Mouse (Mus musculus): ENCODE results near the gene Olfr495. TPM values are rescaled to one million over a fixed set of nuclear protein-coding genes. Genes with fewer than 3 reads are reported as not detected.

The Olfr495 gene
- total RNA-seq (2015) = not detected in 2 replicates
- not detected in 2 replicates for total RNA-seq (2017)

- ATAC-seq (ENCODE audit: poor library complexity, severe bottlenecking) = no peak
Measured at GRCm38 (mm10) chr7:108392867-108393266, at the start of gene Olfr495. Olfr495 (plus strand) TSS chr7:108393167.

GRCm38 (mm10) chr7:108346879-108347278 is 46.1 kb upstream of the Olfr495 start, which contains the start of gene Olfr493:
Olfr493 (minus strand) TSS chr7:108346979.
- ATAC-seq (ENCODE audit: poor library complexity, severe bottlenecking) = no peak

GRCm38 (mm10) chr7:108365035-108365434 is 27.9 kb upstream of the Olfr495 start, which contains the start of gene Olfr494:
Olfr494 (plus strand) TSS chr7:108365335.
- ATAC-seq (ENCODE audit: poor library complexity, severe bottlenecking) = no peak

- no peak for ATAC-seq (ENCODE audit: poor library complexity, severe bottlenecking)
Measured at GRCm38 (mm10) chr7:108420121-108420520, 27.2 kb downstream of the Olfr495 start, which contains the start of gene Olfr497. Olfr497 (plus strand) TSS chr7:108420421.

Other genes starting within 250 kb of the Olfr495 start
- not detected in 2 replicates for gene Olfr485, start 233.3 kb upstream of the Olfr495 start, total RNA-seq (2015)
- not detected in 2 replicates for gene Olfr485, start 233.3 kb upstream of the Olfr495 start, total RNA-seq (2017)
- not detected in 2 replicates for gene Olfr486, start 220.4 kb upstream of the Olfr495 start, total RNA-seq (2015)
- not detected in 2 replicates for gene Olfr486, start 220.4 kb upstream of the Olfr495 start, total RNA-seq (2017)
- gene Olfr487, start 178.5 kb upstream of the Olfr495 start, total RNA-seq (2015) = not detected in 2 replicates
- gene Olfr487, start 178.5 kb upstream of the Olfr495 start, total RNA-seq (2017) = not detected in 2 replicates
- not detected in 2 replicates for gene Olfr488, start 134.8 kb upstream of the Olfr495 start, total RNA-seq (2015)
- not detected in 2 replicates for gene Olfr488, start 134.8 kb upstream of the Olfr495 start, total RNA-seq (2017)
- gene Olfr490, start 104.2 kb upstream of the Olfr495 start, total RNA-seq (2015) = not detected in 2 replicates
- gene Olfr490, start 104.2 kb upstream of the Olfr495 start, total RNA-seq (2017) = not detected in 2 replicates
- not detected in 2 replicates for gene Olfr491, start 79.7 kb upstream of the Olfr495 start, total RNA-seq (2015)
- gene Olfr491, start 79.7 kb upstream of the Olfr495 start, total RNA-seq (2017) = not detected in 2 replicates
- gene Olfr492, start 69.5 kb upstream of the Olfr495 start, total RNA-seq (2015) = not detected in 2 replicates
- not detected in 2 replicates for gene Olfr492, start 69.5 kb upstream of the Olfr495 start, total RNA-seq (2017)
- not detected in 2 replicates for gene Olfr493, start 46.2 kb upstream of the Olfr495 start, total RNA-seq (2015)
- not detected in 2 replicates for gene Olfr493, start 46.2 kb upstream of the Olfr495 start, total RNA-seq (2017)
- gene Olfr494, start 27.8 kb upstream of the Olfr495 start, total RNA-seq (2015) = not detected in 2 replicates
- not detected in 2 replicates for gene Olfr494, start 27.8 kb upstream of the Olfr495 start, total RNA-seq (2017)
- gene Olfr497, start 27.3 kb downstream of the Olfr495 start, total RNA-seq (2015) = not detected in 2 replicates
- not detected in 2 replicates for gene Olfr497, start 27.3 kb downstream of the Olfr495 start, total RNA-seq (2017)
- gene Olfr498, start 72.2 kb downstream of the Olfr495 start, total RNA-seq (2015) = not detected in 2 replicates
- not detected in 2 replicates for gene Olfr498, start 72.2 kb downstream of the Olfr495 start, total RNA-seq (2017)
- gene Olfr502, start 131.9 kb downstream of the Olfr495 start, total RNA-seq (2015) = not detected in 2 replicates
- not detected in 2 replicates for gene Olfr502, start 131.9 kb downstream of the Olfr495 start, total RNA-seq (2017)
- not detected in 2 replicates for gene Olfr503, start 151.4 kb downstream of the Olfr495 start, total RNA-seq (2015)
- gene Olfr503, start 151.4 kb downstream of the Olfr495 start, total RNA-seq (2017) = not detected in 2 replicates
- not detected in 2 replicates for gene Olfr504, start 172.6 kb downstream of the Olfr495 start, total RNA-seq (2015)
- not detected in 2 replicates for gene Olfr504, start 172.6 kb downstream of the Olfr495 start, total RNA-seq (2017)
- gene Olfr506, start 217.6 kb downstream of the Olfr495 start, total RNA-seq (2015) = not detected in 2 replicates
- gene Olfr506, start 217.6 kb downstream of the Olfr495 start, total RNA-seq (2017) = not detected in 2 replicates
- gene Olfr507, start 228.6 kb downstream of the Olfr495 start, total RNA-seq (2015) = not detected in 2 replicates
- gene Olfr507, start 228.6 kb downstream of the Olfr495 start, total RNA-seq (2017) = not detected in 2 replicates
- gene Olfr508, start 236.8 kb downstream of the Olfr495 start, total RNA-seq (2015) = not detected in 2 replicates
- gene Olfr508, start 236.8 kb downstream of the Olfr495 start, total RNA-seq (2017) = not detected in 2 replicates